Mouse (Mus musculus) kidney, adult 2 months (tissue): ENCODE measurements around the gene Luc7l. TPM values are rescaled to one million over a fixed set of nuclear protein-coding genes. Genes with fewer than 3 reads are reported as not detected.

Experiments
- DNase-seq: peaks from one replicate; pipeline ENCODE4 v3.0.0; 2021
- H3K27ac ChIP-seq: fragments of 200-500 bp; 2 replicates; pipeline ENCODE4 v1.5.1; 2012; ENCODE audit warnings: low read depth, low read length, control low read depth, inconsistent platforms; ENCODE audit not compliant: insufficient read depth
- H3K27me3 ChIP-seq: fragments of 200-500 bp; replicated peaks from 2 replicates; pipeline ENCODE4 v1.6.1; 2012; ENCODE audit warnings: mild to moderate bottlenecking, moderate library complexity, low read length, inconsistent platforms; ENCODE audit not compliant: control insufficient read depth, insufficient read depth
- H3K36me3 ChIP-seq: fragments of 200-500 bp; 2 replicates; pipeline ENCODE4 v1.6.1; 2012; ENCODE audit warnings: mild to moderate bottlenecking, moderate library complexity, low read length, inconsistent platforms; ENCODE audit not compliant: control insufficient read depth, insufficient read depth
- H3K4me1 ChIP-seq: fragments of 200-500 bp; 2 replicates; pipeline ENCODE4 v1.6.1; 2011; ENCODE audit warnings: low read length; ENCODE audit not compliant: control insufficient read depth, insufficient read depth
- H3K4me3 ChIP-seq: fragments of 200-500 bp; 2 replicates; pipeline ENCODE4 v1.5.1; 2011; ENCODE audit warnings: mild to moderate bottlenecking, low read depth, low read length, control low read depth; ENCODE audit not compliant: insufficient read depth
- CTCF ChIP-seq: fragments of 200-500 bp; conservative IDR thresholded peaks from 2 replicates; pipeline ENCODE4 v1.5.1; 2011; ENCODE audit warnings: low read depth, mild to moderate bottlenecking, control low read depth, low read length, moderate library complexity, mixed read lengths; ENCODE audit not compliant: insufficient read depth, insufficient read length
- POLR2A ChIP-seq: fragments of 200-500 bp; IDR thresholded peaks from one replicate; pipeline ENCODE4 v1.6.1; 2011; ENCODE audit warnings: low read depth, low read length, control low read depth
- WGBS: fragments of 180-500 bp; shearing (Covaris S2); methylation state at CpG from one replicate; pipeline ENCODE4 v1.1.7; 2018; 5-methylcytosine and 5-hydroxymethylcytosine counted together
- polyA plus RNA-seq: library from polyadenylated mRNA; depleted of rRNA; stranded (reverse); fragments of >200 nt; gene quantifications from 2 replicates; pipeline ENCODE4 v1.2.3, GENCODE M21; 2012

The Luc7l gene
- polyA plus RNA-seq, 1 experiment, result 17.5 TPM

GRCm38 (mm10) chr17:26237667-26238066 is 15.0 kb upstream of the Luc7l start:
- Histone ChIP-seq H3K36me3 (no peaks in the 10 kb centered on the region), H3K4me3 (no peak overlapping the region), H3K4me1 (peaks cover 1% of the 10 kb centered on the region; the same call in 1 of the 2 replicates), H3K27ac (no peak overlapping the region), H3K27me3 (no peaks in the 10 kb centered on the region)
- WGBS, result 83% methylated on average over 10 of the region's 10 CpGs
- DNase-seq, result no peak
- TF ChIP-seq CTCF, result no peak
- TF ChIP-seq POLR2A, result no peak

DNA sequence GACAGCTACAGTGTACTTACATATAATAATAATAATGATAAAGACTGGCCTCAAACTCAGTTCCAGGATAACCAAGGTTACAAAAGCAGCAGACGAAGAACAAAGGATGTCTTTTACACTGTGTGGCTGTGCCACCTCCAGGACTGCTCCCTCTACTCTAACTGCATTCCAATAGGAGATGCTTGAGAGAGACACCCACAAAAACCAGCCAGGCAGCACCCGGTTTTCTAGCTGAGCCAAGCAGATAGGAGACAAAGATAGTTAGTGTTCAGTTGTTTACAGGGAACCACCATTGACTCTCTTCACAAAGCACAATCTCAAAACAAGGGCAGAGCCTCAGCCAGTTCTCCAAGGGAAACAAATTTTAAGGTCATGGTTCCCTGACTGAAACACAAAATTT is 13.1 kb upstream of the Luc7l start:
- H3K4me1 ChIP-seq, result peaks cover 8% of the 10 kb centered on the region; the same call in 1 of the 2 replicates
- WGBS, result 72% methylated on average over 2 of the region's 2 CpGs
- H3K27me3 ChIP-seq, result no peaks in the 10 kb centered on the region
- no peaks in the 10 kb centered on the region for H3K36me3 ChIP-seq
- no peak overlapping the region for H3K27ac ChIP-seq
- H3K4me3 ChIP-seq, result no peak overlapping the region
- DNase-seq, result no peak
- TF ChIP-seq CTCF (no peak), POLR2A (no peak)

DNA sequence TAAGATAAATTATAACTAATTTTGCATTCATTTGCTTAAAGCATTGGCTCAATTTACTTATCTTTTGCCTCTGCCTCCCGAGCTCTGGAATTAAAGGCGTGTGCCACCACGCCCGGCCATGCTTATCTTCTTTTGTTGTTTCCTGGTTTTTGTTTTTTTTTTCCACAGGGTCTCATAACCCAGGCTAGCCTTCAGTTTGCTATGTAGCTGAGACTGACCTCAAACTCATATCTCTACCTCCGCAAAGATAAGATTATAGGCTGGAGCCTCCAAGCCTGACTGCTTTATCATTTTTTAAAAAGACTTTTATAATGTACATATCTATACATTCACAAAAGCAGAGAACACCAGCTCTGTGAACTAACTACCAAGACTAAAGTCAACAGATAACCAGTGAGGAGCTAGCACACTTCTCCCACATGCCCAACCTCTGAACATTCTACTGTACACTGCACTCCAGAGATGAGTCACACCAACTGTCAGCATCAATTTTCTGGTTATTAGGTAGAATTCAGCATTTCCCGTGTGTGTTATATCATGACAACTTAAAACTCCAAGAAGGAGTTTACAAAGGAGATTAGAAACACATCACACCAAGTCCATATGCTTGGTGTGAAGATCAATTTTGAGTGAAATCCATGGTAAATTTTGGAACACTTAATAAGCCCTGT is 12.4 kb upstream of the Luc7l start:
- TF ChIP-seq POLR2A, result no peak
- TF ChIP-seq CTCF, result no peak

DNA sequence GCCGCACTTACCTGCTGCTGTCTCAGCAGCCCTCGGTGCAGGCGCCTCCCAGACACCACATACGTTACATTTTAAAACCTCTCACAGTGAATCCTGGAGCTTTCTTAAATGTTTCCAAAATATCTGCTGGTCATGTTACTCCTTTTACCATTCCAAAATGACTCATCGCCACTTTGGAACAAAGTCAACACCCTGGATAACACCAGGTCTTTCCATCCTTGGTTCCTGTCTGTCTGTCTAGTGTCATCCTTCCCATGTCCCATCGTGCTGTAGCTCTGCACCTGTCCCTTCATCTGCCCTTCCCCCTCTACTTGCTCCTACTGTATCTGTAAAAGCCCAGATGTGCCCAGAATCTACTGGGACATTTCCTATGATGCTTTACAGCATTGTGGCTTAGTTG is 11.7 kb upstream of the Luc7l start:
- WGBS, result 82% methylated on average over 6 of the region's 6 CpGs
- TF ChIP-seq CTCF (no peak), POLR2A (no peak)
- H3K4me1 ChIP-seq, result peaks cover 8% of the 10 kb centered on the region; the same call in 1 of the 2 replicates
- H3K27ac ChIP-seq, result no peak overlapping the region
- H3K4me3 ChIP-seq, result no peak overlapping the region
- DNase-seq, result no peak
- H3K27me3 ChIP-seq, result no peaks in the 10 kb centered on the region
- H3K36me3 ChIP-seq, result no peaks in the 10 kb centered on the region

More for the DNA sequence above, 12.4 kb upstream of the Luc7l start:
- Histone ChIP-seq H3K4me3 (no peak overlapping the region), H3K4me1 (peaks cover 8% of the 10 kb centered on the region; the same call in 1 of the 2 replicates), H3K36me3 (no peaks in the 10 kb centered on the region), H3K27ac (no peak overlapping the region), H3K27me3 (no peaks in the 10 kb centered on the region)
- no peak for DNase-seq
- WGBS, result 75% methylated on average over 6 of the region's 6 CpGs

- peak; percentile 29 for TF ChIP-seq POLR2A
- TF ChIP-seq CTCF, result peak; percentile 49
- DNase-seq, result peak; percentile 86
- peak overlapping the region; percentile 62 for H3K4me3 ChIP-seq
- H3K27me3 ChIP-seq, result no peaks in the 10 kb centered on the region
- under 1% methylated on average over 32 of the region's 32 CpGs for WGBS
- peaks cover 8% of the 10 kb centered on the region; the same call in 1 of the 2 replicates for H3K4me1 ChIP-seq
- no peaks in the 10 kb centered on the region for H3K36me3 ChIP-seq
- H3K27ac ChIP-seq, result peak overlapping the region; percentile 65
Observed at GRCm38 (mm10) chr17:26243471-26244100, 9.1 kb upstream of the Luc7l start.

DNA sequence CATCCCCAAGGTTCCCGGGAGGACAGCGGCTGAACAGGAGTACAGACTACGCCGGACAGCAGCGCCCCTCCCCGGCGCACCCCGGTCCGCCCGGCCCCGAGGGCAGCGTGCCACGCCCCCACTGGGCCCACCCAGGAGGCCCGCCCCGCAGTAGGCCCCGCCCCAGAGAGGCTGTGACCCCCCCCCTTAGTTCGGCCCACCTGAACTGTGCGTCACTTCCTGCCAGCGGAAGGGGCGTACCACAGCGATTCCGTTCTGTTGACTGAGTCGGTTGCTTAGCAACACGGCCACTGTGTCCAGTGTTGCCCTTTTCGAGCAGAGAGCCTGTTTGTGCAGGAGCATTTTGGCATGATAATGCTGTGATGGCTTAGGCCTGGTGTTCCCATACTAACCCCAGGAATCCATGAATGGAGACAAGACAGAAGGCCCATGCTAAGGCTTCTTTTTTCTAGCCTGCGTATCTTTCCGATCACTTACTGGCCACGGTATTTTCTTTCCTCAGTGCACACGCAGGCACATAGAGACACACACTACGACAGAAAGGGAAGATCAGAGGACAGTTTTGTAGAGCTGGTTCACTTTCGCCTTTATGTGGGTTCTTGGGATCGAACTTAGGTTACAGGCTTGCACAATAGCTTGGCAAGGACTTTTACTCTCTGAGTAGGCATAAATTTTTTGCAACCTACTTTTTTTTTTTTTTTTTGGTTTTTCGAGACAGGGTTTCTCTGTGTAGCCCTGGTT is 8.4 kb upstream of the Luc7l start, which contains the start of gene Fam234a:
TSS of gene Fam234a (minus strand) at position 142 of the 741 bp plus-strand sequence.
- no peaks in the 10 kb centered on the region for H3K27me3 ChIP-seq
- H3K27ac ChIP-seq, result peak within 1 kb of the TSS; percentile 75
- no peaks in the 10 kb centered on the region for H3K36me3 ChIP-seq
- peak; percentile 98 for DNase-seq
- WGBS, result 5% methylated on average over 33 of the region's 33 CpGs
- no peak for TF ChIP-seq CTCF
- TF ChIP-seq POLR2A, result peak; percentile 4
- H3K4me1 ChIP-seq, result peaks cover 8% of the 10 kb centered on the region; the same call in 1 of the 2 replicates
- H3K4me3 ChIP-seq, result peak within 1 kb of the TSS; percentile 62

DNA sequence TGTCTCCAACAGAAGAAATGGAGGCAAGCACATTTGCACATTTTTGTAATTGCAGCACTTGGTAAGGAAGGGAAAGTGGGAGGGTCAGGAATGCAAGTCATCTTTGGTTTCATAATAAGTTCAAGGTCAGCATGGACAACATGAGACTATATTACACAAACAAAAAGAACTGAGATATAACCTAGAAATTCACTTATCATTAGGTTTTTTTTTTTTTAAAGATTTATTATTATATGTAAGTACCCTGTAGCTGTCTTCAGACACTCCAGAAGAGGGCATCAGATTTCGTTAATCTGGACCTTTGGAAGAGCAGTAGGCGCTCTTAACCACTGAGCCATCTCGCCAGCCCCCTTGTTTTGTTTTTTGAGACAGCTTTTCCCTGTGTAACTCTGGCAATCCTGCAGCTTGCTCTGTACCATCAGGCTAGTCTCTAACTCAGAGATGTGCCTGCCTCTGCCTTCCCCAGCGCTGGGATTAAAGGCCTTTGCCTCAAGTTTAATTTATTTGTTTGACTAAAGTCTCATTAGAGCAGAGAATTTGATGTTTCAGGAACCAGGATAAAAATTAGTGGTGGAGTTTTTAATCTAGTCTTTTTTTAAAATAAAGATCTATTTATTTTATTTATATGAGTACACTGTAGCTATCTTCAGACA is 684 bp upstream of the Luc7l start:
- H3K27me3 ChIP-seq, result no peaks in the 10 kb centered on the region
- no peaks in the 10 kb centered on the region for H3K36me3 ChIP-seq
- WGBS, result 57% methylated on average over 4 of the region's 4 CpGs
- no peak overlapping the region for H3K4me3 ChIP-seq
- TF ChIP-seq CTCF (no peak), POLR2A (no peak)
- H3K4me1 ChIP-seq, result peaks cover 3% of the 10 kb centered on the region; the same call in 1 of the 2 replicates
- H3K27ac ChIP-seq, result no peak overlapping the region
- DNase-seq, result no peak
